Mouse (Mus musculus): Measurements from ENCODE around the gene Dnajc16.

Gene Dnajc16

GRCm38 (mm10) chr4:141765008-141765407 lies 25.7 kb downstream of the Dnajc16 start:
- DNase-seq (ENCODE audit: extremely low read depth, low read depth) = no peak

DNA sequence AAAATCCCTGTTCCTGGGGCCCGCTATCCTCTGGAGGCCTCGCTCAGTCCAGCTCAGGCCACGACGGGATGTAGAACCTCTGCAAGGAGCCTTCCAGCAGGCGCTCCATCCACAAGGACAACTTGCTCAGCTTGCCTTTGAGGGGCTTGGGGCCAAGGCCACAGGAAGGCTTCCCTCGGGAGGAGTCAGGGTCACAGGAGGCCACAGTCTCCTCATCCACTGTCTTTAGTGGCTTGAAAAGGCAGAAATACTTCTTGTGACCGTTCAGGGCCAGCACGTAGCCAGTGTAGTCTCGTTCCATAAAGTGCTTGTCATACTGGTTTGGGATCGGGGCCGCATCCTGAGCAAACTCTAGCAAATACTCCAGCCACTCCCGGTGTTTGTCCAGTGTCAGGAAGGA lies 27.3 kb downstream of the Dnajc16 start:
- DNase-seq (ENCODE audit: extremely low read depth, low read depth) = no peak

- DNase-seq (ENCODE audit: extremely low read depth, low read depth) = no peak
These were observed 28.6 kb downstream of the Dnajc16 start for GRCm38 (mm10) chr4:141762102-141762598.

DNA sequence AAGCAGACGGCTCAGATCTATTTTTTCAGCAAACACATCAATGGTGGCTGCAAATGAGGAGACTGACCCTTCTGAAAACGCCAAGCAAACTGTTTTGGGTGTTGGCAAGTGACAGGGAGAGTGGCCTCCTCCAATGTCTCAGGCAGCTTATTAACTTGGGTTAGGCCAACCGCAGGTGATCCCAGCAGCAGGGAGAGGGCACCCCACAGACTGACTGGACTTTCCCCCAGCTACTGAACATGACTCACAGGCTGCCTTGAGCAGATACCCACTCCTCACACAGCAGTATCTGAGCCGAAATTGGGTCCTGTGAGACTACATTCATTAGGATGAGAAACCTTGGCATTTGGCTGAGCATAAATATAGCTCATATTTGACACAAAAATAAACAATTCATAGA lies 29.8 kb downstream of the Dnajc16 start:
- no peak for DNase-seq (ENCODE audit: extremely low read depth, low read depth)

GRCm38 (mm10) chr4:141758874-141759542 lies 31.7 kb downstream of the Dnajc16 start:
- no peak for DNase-seq (ENCODE audit: extremely low read depth, low read depth)

DNA sequence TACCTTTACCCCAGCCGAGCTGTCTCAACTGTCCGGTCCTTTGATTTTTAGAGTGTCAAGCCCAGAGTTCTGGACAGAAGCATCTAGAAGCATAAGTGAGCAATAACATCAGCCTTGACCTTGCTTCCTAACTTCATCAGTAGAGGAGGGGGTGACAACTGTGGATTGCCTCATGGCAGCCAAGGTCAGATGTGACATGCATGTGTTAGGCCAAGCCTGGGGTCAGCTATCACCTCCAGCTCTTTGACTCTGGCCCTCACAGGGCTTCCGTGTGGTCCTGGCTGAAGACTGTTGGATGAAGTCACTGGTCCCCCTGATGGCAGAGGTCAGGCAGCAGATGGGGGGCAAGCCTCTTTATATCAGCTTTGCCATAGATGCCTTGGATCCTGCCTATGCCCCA lies 33.6 kb downstream of the Dnajc16 start:
- DNase-seq (ENCODE audit: extremely low read depth, low read depth) = no peak

DNA sequence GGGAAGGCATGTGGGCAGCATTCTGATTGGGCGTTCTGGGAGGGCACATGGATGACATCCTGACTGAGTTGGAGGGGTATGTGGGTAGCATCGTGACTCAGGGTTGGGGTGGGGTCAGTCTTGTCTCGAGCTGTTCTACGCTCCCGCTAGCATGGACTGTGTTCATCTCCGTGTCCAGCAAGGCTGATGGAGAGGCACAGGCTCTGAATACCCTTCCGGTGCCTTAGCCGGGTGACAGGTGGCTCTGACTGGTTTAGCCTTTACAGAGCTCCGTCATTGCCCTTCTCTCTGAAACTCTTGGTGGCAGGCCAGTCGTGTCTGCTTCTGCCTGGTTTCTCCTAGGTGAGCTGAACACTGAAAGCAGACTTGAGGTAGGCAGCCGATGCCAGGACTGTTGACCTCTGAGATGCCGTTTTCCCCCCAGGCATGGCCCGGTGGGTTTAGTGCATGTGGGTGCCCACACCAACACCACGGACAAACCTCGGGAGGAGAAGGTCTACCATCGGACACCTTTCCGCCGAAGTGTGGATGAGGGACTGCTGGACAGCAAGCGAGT lies 35.3 kb downstream of the Dnajc16 start:
- DNase-seq (ENCODE audit: extremely low read depth, low read depth) = no peak

- DNase-seq (ENCODE audit: extremely low read depth, low read depth) = peak; percentile 86
These were observed 38.7 kb downstream of the Dnajc16 start for GRCm38 (mm10) chr4:141752076-141752421.

- peak; percentile 46 for DNase-seq (ENCODE audit: extremely low read depth, low read depth)
These were observed 39.2 kb downstream of the Dnajc16 start for GRCm38 (mm10) chr4:141751419-141752075.

GRCm38 (mm10) chr4:141750826-141751225 lies 39.9 kb downstream of the Dnajc16 start:
- DNase-seq (ENCODE audit: extremely low read depth, low read depth) = no peak

GRCm38 (mm10) chr4:141749557-141749956 lies 41.2 kb downstream of the Dnajc16 start:
- no peak for DNase-seq (ENCODE audit: extremely low read depth, low read depth)

DNA sequence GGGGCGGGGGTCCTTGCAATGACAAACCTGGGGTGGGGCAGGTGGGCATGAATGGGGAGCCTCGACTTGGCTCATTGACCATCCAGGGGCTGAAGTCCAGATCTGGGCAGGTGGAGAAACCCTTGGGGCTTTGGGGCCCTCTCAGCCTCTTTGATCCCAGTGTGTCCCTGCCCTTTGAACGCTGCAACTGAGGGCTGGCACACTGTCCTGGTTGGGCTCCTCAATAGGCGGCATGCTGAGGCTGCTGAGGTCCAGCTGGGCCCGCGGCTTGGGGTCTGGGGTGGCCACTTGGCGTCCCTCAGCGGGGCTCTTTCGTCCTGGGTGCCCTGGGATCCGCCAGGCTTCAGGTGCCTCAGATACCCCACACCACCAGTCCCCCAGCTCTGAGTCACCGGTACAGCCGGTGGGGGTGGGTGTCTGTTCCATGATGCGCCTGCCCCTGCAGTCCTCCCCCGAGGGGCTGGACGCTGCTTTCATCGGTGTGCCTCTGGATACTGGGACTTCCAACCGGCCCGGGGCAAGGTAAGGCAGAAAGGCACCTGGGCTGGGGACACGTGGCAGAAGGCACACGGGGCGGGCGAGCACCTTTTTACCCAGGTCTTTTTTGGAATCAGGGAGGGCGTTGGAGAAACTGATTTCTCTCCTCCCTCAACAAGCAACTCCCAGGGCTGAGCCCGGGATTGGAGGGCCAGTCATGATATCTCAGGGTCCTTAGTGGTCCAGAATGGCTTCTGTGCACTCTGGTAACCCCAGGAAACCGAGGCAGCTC lies 44.0 kb downstream of the Dnajc16 start, which contains the start of gene Agmat:
Gene Agmat (plus strand): TSS at position 95 of the 769 bp plus-strand sequence.
- DNase-seq (ENCODE audit: extremely low read depth, low read depth) = no peak

- no peak for DNase-seq (ENCODE audit: extremely low read depth, low read depth)
These were observed 48.4 kb downstream of the Dnajc16 start for GRCm38 (mm10) chr4:141742381-141742780.

DNA sequence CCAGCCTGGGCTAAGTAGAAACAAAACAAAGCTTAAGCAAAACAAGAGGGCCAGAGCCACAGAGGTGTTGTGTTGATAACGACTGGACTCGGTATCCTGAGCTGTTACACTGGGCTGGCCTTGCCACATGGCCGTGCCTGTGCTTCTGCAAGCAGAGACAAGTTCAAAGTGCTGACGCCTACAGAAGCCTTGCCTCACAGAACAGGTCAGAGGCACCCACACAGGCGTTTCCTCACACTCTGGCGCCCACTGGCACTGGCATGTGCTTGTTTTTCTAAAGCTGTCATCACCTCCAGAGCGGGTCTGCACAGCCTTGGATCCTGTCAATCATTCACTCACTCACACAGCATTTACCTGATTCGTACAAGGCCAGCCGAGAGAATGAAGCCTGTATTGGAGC lies 48.9 kb downstream of the Dnajc16 start:
- no peak for DNase-seq (ENCODE audit: extremely low read depth, low read depth)

- DNase-seq (ENCODE audit: extremely low read depth, low read depth) = no peak
These were observed 52.7 kb downstream of the Dnajc16 start for GRCm38 (mm10) chr4:141738015-141738414.

GRCm38 (mm10) chr4:141736856-141737255 lies 53.9 kb downstream of the Dnajc16 start:
- no peak for DNase-seq (ENCODE audit: extremely low read depth, low read depth)

DNA sequence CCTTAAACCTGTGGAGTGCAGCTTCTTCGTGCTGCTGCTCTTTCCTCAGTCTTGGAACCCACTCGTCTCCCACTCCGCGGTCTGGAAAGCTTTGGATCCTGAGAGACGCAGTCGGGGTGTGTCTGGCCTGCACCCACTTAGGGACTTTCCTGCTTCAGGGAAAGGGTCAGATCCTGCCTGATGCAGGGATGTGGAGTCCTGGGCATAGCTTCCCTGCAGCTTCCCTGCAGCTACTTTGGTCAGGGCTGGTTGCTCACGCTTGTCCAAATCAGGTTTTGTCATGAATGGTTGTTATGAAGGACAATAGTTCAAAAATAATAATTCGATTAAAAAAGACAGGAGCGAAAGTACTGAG lies 55.5 kb downstream of the Dnajc16 start:
- DNase-seq (ENCODE audit: extremely low read depth, low read depth) = no peak

GRCm38 (mm10) chr4:141734446-141735205 lies 56.1 kb downstream of the Dnajc16 start:
- peak; percentile 95 for DNase-seq (ENCODE audit: extremely low read depth, low read depth)

GRCm38 (mm10) chr4:141731766-141732165 lies 59.0 kb downstream of the Dnajc16 start:
- no peak for DNase-seq (ENCODE audit: extremely low read depth, low read depth)

DNA sequence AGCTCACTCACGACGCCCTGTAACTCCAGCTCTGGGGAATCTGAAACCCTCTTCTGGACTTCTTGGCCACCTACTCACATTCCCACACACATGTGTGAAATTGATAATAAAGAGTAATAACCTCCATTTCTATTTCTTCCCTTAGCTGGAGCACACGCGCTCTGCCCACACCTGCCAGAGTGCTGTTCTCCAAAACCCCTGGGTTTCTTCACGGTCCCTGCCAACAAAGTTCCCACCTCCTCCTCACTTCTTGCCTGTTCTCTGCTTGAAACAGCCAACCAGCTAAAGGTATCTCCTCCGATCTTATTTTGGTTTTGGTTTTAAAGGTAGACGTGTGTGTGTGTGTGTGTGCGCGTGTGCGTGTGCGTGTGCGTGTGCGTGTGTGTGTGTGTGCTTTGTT lies 60.3 kb downstream of the Dnajc16 start:
- no peak for DNase-seq (ENCODE audit: extremely low read depth, low read depth)

GRCm38 (mm10) chr4:141729266-141729665 lies 61.5 kb downstream of the Dnajc16 start:
- no peak for DNase-seq (ENCODE audit: extremely low read depth, low read depth)

All from MEL-GATA-1-ER (cell line).